Mouse (Mus musculus) layer of hippocampus, adult 18-20 months (tissue): ENCODE measurements at regions not wholly inside any gene's neighbourhood (a gene's known extent, or its start where the extent isn't known, plus 50 kb on each side); places are given as distances from the start of the nearest gene placed in this dataset.
"Not testable (repeated sequence)": the region's sequence is repeated elsewhere in the genome, so short reads cannot be mapped to it uniquely, and the experiment has no call there.

Experiments
- DNase-seq, 2 experiments: peaks; one replicate each; pipeline ENCODE4 v3.0.0; 2022; ENCODE audit warnings: low spot score in 2 of 2

- no peak for DNase-seq
Observed at GRCm38 (mm10) chr16:50783240-50783639, 192.3 kb upstream of the Ccdc54 start.

GRCm38 (mm10) chr16:50779030-50779784, 188.3 kb upstream of the Ccdc54 start:
- DNase-seq, result no peak

DNA sequence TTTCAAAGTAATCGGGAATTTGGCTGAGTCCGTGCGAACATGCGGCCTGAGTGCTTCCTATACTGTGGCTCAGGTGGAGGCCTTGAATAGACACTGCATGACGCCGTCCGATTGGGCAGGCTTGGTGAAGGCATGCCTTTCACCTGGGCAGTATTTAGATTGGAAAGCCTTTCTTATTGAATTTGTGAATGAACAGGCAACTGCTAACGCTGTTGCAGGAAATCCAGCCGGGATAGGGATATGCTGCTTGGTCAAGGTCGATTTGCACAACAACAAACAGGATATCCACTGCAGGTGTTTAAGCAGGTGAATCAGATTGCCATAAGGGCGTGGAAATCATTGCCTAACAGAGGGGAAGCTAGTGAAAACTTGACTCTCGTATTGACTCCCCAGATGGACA, 183.7 kb upstream of the Ccdc54 start:
- not testable (repeated sequence) for DNase-seq

GRCm38 (mm10) chr16:50766055-50766770, 175.3 kb upstream of the Ccdc54 start:
- peak; percentile 7 to 39 for DNase-seq

GRCm38 (mm10) chr16:50762096-50762495, 171.1 kb upstream of the Ccdc54 start:
- no peak for DNase-seq

DNA sequence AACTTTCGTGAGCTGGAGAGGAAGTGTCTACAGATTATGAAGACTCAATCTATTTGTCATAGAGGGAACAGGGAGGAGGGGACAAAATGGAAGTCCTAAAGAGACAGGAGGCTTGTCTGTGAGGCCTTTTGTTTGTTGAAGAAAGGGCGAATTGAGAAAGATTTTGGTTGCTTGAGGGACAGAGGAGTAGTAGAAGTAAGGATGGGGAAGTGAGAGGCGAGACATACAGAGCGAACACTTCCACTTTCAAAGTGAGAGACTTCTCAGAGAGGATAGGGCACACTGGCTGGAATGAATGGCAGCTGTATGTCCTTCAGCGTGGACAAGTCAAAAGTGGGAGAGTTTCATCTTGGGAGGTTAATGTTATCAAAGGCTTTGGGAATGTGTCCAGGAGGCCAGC, 169.0 kb upstream of the Ccdc54 start:
- DNase-seq, result no peak

DNA sequence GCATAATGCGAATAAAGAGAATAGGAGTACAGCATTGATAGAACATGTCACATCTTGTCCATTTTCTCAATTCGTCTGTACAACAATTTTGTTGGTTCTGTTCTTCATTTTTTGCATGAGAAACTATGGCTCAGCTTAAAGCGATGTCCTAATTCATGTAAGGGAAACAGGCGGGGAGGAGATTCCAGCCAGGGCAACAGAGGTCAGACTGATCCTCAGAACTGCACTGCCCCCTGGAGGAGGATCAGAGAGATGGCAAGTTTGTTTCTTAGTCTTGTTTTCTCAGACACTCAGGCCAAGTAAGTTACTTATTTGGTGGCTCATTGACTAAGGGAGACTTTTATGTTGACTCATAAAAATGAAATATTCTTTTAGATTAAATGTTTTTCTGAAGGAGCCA, 165.7 kb upstream of the Ccdc54 start:
- DNase-seq, result no peak

DNA sequence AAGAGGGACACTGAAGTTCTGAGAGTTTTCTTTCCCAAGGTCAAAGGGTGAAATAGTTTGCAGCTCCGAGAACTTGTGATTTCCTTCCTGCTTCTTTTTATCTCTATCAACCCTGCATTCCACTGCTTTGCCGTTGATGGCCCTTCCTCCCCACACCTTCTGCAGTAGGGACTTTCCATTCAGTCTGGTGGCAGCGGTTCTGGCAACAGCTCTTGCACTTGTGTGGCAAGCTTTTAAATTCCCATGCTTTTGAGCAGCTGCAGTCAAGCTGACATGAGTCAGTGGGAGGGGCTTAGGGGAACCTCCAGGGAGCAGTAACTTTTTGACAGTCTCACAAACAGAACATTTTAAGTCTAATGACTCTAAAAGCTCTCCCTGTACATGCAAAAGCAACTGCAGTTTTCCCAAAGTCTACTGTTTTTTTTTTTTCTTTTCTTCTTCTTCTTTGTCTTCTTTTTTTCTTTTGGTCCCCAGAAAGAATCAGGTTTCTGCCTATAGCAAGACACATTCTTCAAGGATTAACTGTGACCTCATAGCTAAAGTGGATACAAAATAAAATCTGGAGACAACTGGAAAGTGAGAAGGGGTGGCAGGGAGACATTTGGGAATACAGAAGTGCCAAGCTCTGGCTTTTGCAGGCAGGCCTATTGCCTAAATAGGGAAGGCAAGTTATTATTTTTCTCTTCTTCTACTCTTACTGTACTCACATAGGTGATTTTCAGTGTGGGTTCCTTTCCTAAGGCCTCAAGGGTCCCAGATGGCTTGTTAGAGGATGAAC, 162.8 kb upstream of the Ccdc54 start:
- no peak for DNase-seq

DNA sequence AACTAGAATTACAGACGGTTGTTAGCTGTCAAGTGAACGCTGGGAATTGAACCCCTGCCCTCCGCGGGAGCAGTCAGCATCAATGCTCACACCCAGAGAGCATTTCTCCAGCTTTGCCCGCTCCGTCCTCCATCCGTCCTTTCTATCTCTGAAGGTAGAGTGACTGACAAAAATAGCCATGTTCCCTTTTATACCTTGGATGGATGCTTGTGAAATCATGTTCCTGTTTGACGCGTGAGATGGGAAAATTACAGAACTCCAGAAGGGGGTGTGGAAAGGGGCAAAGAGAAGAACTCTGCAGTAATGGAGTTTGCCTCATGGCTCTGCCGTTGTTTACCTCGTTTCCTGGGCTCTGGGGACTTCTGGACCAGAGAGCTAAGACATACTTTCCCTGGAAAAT, 162.1 kb upstream of the Ccdc54 start:
- no peak for DNase-seq

DNA sequence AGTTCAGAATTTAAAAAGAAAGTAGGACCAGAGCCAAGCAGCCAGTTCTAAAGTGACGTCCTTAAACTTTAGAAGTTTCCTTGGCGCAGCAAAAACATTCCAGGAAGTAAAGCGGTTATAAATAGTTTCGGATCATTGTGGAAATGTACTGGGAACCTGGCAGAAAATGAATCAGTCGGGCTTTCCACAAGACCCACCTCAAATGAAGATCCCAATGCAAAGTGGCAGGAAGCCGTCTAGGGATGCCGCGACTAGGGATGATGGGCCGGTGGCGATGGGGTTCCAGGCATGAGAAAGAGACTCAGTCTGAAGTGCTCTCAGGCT, 161.3 kb upstream of the Ccdc54 start:
- DNase-seq, result no peak

- DNase-seq, result no peak
Observed at GRCm38 (mm10) chr16:50751495-50752276, 160.7 kb upstream of the Ccdc54 start.

DNA sequence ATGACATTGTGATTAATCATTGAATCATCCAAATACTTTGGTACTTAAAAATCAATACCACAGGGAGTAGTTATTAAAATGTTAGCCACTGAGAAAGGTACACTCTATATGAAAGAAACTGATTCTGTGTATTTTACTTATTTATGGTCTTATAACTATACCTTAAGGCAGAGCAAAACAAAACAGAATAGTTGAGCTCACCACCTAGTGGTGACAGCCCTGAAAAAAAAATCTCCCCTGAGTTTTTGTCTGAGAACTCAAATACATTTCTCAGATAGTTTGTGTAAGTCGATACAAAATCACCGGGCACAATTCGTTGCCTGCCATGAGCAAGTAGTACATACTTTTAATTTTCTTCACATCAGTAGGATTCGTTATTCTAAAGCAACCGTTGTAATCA, 156.7 kb upstream of the Ccdc54 start:
- no peak for DNase-seq

GRCm38 (mm10) chr16:50745723-50746122, 154.8 kb upstream of the Ccdc54 start:
- no peak for DNase-seq

GRCm38 (mm10) chr16:50737396-50737843, 146.5 kb upstream of the Ccdc54 start:
- DNase-seq, result peak in 1 of 2 experiments; percentile 7

DNA sequence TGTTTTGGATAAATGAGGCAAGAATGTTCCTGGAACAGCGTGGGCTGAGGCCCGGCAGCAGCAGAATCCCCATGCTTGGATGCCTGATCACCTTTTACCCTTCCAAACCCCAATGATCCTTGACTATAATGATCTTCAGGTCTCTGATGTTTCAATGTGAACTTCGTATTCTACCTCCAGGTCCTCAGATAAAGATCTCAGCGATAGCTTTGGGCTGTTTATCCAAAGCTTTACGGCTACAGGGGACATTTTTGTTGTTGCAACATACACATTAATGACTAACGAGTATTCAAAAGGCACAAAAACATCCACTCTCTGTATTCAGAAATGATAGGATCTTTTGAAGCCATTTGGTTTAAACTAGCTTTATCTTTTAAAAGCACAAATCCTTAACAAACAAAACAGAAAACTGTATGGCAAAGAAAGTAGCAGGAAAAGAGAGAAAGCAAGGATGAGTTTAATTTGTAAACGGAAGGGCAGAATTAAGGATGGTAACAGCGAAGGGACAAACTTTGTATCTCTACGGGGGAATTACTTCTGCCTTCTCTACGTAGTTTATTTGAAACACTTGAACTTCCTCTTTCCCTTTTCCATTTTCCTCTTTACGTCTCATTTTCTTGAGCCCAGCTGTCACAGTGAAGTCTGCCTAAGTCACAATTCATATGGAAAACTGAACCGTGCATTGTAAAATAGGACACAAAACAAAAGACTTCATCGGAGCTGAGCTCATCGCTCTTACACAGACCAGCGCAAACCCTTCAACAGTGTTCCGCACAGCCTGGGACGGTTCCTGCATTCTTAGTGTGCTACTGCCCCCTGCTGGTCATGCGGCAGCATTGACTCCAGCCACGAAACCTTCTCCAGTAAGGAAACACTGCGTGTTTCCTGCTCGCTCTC, 145.4 kb upstream of the Ccdc54 start:
- DNase-seq, result peak; percentile 87 to 94

- DNase-seq, result no peak
Observed at GRCm38 (mm10) chr16:50733359-50733758, 142.4 kb upstream of the Ccdc54 start.

- peak; percentile 83 to 91 for DNase-seq
Observed at GRCm38 (mm10) chr16:50732082-50733006, 141.4 kb upstream of the Ccdc54 start.

GRCm38 (mm10) chr16:50729341-50729740, 138.4 kb upstream of the Ccdc54 start:
- no peak for DNase-seq

DNA sequence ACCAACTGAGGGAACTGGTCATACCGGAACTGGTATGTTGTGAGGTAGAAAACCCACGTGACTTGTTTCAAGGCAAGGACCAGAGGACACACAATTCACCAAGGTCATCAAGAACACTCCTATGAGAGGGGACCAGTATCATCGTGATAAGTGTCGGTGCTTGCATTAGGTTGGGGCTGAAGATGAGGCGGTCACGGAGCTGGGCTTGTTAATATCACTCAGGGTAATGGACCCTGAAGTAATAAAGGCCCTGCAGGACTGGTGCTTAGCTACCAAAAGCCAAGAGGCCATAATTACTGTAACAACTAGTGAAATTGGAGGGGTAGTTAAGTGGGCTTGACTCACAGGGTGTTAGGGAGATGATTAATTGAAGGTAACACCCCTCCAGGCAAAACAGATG, 132.2 kb upstream of the Ccdc54 start:
- no peak for DNase-seq
